Mouse (Mus musculus) monocyte, adult 5-6 weeks (primary cell): ENCODE measurements around the gene Tspan33. TPM values are rescaled to one million over a fixed set of nuclear protein-coding genes. Genes with fewer than 3 reads are reported as not detected.

Experiments
- ATAC-seq: fragments of 153-309, 156-312 bp; replicated peaks from 2 replicates; pipeline ENCODE4 v1.8.0; 2017; ENCODE audit warnings: mild to moderate bottlenecking; ENCODE audit not compliant: low TSS enrichment, insufficient number of reproducible peaks, severe bottlenecking, poor library complexity, low FRiP score
- total RNA-seq: library from RNA; stranded (forward); fragments of 200-1000, 200-491, 200-594 nt; gene quantifications from 3 replicates; pipeline ENCODE4 v1.2.3, GENCODE M21; 2017

Tspan33 gene
- total RNA-seq, 1 experiment from 2014 or later: 0.29 TPM

DNA sequence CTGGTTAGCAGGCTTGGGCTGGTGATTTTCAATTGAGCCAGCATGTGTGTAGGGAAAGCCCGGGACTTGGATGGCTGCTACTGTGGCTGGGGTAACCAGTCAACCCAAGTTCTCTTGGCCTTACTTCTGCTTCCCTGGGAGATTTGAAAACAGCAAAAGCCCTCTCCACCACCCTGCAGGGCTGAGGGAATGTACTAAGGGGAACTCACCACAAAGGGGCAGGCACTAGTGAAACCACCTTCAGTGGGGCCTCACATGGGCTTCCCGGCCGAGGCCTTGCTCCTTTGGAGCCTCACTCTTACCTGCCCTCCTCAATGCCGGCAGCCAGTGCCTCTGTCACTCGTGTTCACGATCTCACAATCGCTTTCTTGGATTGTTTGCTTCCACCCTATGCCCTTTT is 2.0 kb downstream of the Tspan33 start:
- no peak; the same call in 1 of the 2 replicates for ATAC-seq

- ATAC-seq: no peak
Measured at GRCm38 (mm10) chr6:29697139-29697538, 3.1 kb downstream of the Tspan33 start.

GRCm38 (mm10) chr6:29697548-29697947 is 3.5 kb downstream of the Tspan33 start:
- no peak for ATAC-seq

GRCm38 (mm10) chr6:29699085-29699745 is 5.2 kb downstream of the Tspan33 start:
- ATAC-seq: no peak

- no peak for ATAC-seq
Measured at GRCm38 (mm10) chr6:29701051-29701450, 7.0 kb downstream of the Tspan33 start.

GRCm38 (mm10) chr6:29702126-29702525 is 8.1 kb downstream of the Tspan33 start:
- no peak for ATAC-seq

DNA sequence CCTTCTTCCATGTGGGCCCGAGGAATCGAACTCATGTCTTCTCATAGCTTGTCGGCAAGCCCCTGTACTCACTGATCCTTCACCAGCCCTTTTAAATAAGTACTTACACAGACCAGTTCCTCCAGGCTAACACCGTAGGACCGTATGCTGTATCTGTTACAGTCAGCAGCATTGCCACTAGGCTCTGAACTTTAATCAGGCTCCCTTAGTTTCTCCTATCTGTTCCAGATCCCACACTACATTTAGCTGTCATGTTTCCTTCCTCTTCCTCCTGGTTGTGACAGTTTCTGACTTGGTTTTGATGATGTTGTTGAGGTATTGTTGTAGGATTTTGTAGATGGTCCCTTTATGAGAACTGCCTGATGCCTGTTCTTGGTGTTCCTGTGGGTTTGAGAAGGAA is 10.1 kb downstream of the Tspan33 start:
- no peak for ATAC-seq

DNA sequence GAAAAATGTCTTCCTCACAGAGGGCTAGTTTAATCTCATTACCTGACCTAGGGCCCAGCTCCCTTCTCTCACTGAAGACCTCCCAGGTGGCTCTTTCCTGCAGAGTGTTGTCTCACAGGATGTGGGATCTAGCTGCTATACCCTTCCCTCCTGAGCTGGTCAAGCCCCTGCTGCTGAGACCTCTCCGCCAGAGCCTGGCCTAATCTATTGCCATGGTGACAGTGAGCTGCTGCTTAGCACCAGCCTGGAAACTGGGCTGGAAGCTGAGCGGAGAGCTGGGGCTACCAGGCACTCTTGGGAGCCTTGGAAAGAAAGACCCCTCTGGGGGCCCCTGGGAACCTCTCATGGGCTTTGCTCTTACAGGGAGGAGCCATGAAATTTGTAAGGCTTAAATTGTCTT is 13.9 kb downstream of the Tspan33 start:
- ATAC-seq: no peak

DNA sequence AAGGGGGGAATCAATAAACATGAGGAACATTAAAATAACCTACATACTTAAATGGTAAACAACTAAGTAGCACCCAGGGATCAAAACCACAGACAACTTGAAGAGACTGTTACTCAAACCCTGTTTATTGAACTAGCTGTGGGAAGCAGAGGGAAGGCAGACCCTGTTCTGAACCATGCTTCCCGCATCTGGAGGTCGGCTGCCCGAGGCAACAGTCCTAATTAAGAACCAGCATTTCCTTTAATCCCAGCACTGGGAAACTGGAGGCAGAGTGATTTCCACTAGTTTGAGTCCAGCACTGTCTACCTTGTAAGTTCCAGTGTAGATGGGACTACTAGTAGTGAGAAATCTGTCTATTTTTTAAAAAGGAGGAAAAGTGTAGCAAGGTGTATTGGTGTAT is 17.3 kb downstream of the Tspan33 start:
- ATAC-seq: no peak

GRCm38 (mm10) chr6:29712011-29712584 is 18.1 kb downstream of the Tspan33 start:
- ATAC-seq: peak; percentile 17; the same call in 1 of the 2 replicates

GRCm38 (mm10) chr6:29716624-29717365 is 22.8 kb downstream of the Tspan33 start:
- ATAC-seq: no peak

DNA sequence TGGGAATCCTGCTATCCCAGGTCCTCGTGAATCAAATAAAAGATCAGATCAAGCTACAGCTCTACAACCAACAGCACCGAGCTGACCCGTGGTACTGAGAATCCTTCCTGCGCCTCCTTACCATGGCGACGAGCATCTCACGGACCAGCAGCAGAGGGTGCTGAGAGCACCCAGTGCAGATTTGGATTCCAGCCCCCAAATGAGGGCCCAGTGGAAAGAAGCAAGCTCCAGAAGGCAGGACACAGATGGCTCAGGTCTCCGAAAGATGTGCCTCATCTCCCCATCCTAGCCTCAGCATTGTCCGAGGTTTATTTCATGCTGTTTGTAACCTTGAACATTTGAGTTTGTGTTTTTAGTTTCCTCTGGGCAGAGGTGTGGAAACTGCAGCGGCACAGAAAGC is 23.5 kb downstream of the Tspan33 start:
- ATAC-seq: no peak

DNA sequence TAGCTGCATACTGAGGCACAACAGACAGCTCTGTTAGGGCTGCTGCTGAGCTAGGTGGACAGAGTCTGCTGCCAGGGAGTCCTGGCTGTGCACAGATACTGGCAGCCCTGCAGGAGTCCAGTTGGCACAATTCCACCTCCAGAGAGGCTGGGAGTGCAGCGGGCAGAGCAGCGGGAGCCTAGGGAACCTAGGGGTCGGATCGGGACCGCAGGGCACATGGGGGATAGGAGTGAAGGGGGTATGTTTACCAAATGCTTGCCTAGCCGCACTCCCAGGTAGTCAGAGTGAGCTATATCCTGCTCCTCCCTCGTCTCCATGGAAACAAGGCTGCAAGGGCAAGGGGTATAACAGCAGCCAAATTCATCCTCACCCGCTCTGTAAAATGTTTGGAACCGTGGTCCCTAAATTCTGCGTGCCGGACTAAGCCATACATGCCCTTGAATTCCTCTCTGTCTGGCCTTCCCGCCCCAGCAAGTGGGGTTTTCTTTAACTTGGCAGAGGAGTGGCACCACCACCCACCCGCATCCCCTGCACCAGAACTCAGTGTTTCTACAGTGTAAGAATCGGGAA is 24.0 kb downstream of the Tspan33 start:
- no peak for ATAC-seq

- ATAC-seq: no peak
Measured at GRCm38 (mm10) chr6:29718894-29719329, 24.9 kb downstream of the Tspan33 start.

DNA sequence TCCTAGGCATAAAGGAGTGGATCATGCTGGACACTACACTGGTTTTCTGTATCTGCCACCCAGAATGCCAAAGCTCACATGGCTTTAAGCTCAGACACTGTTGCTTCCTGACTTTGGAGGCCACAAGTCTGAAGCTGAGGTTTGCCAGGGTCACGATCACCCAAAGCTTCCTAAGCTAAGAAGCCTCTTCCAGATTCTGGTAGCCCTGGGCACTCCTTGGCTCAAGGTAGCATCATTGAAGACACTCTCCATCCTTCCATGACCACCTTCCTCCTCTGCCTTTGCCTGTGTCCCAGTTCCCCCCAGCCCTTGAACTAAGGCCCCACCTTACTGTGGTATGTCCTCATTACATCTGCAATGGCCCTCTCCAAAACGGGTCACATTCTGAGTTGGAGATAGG is 27.9 kb downstream of the Tspan33 start:
- ATAC-seq: no peak

- no peak for ATAC-seq
Measured at GRCm38 (mm10) chr6:29726576-29727200, 32.7 kb downstream of the Tspan33 start.

DNA sequence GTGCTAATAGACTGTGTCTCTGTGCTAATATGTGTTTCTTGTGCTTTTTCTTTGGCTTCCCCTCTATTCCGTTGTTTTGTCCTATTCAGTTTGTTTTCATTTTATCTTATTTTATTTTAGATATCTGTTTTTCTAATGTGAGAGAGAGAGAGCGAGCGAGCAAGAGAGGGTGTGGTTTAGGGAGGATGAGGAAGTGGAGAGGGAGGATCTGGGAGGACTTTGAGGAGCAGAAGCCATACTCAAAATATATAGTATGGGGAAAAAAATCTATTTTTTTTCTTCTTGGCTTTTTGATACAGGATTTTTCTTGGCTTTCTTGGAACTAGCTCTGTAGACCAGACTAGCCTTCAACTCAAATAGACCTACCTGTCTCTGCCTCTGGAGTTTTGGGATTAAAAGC is 34.0 kb downstream of the Tspan33 start:
- no peak for ATAC-seq

DNA sequence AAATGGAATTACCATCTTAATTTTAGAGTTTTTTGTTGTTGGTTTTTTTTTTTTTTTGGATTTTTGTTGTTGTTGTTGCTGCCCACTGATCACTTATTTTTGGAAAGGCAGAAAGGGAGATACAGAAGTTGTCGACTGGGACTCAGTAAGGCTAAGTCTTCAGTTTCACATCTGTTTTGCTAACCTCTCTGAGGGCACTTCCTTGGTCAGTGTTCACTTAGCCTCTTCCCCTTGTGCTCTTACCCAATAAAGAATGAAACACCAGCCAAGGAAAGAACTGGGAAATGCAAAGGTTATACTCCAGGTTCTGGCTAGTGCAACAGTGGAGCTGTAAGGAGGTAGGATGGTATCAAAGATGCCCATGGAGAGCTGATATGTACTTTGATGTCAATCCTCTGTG is 35.5 kb downstream of the Tspan33 start:
- ATAC-seq: no peak

- ATAC-seq: no peak
Measured at GRCm38 (mm10) chr6:29735336-29735688, 41.3 kb downstream of the Tspan33 start, which contains the start of gene Smo. Gene Smo (plus strand): TSS chr6:29735503.
